Mouse (Mus musculus) lung, postnatal 14 days (tissue): ENCODE measurements at regions not wholly inside any gene's neighbourhood (a gene's known extent, or its start where the extent isn't known, plus 50 kb on each side); places are given as distances from the start of the nearest gene placed in this dataset.

Experiments
- DNase-seq: peaks from one replicate; pipeline ENCODE4 v3.0.0; 2021

DNA sequence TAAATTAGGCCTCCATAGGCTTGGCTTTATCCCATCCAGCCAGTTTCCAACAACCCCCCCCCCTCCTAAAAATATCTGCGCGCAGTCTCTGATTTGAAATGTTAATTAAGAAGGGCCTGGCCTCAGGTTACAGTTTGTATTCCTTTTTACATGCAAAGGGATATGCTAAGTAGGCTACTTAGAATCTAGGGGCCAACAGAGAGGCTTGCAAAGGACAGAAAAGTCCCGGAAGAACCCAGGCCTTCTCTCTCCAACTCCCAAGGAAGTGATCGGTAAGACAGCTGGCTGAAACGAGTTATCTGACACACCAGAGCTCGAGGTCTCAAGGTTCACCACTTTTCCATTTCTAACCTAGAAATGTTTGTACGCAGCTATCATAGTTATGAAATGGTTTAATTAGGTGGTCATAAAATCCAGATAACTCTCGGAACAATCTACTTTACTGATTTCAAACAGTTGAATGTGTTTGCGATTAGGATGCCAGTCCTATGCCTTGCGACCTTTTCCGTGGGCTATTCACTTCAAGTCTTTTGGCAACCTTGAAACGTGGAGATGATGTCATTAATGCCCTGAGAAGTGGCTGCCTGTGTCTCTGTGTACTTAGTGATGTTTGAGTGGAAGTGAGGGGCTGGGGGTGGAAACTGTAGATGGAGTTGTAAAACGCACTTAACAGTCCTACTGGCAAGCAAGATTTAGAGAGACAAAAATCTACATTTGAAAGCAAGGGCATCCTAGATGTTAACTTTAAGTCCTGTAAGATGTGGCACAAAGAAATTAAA lies 1026.5 kb downstream of the Adgrl2 start:
- DNase-seq = no peak

DNA sequence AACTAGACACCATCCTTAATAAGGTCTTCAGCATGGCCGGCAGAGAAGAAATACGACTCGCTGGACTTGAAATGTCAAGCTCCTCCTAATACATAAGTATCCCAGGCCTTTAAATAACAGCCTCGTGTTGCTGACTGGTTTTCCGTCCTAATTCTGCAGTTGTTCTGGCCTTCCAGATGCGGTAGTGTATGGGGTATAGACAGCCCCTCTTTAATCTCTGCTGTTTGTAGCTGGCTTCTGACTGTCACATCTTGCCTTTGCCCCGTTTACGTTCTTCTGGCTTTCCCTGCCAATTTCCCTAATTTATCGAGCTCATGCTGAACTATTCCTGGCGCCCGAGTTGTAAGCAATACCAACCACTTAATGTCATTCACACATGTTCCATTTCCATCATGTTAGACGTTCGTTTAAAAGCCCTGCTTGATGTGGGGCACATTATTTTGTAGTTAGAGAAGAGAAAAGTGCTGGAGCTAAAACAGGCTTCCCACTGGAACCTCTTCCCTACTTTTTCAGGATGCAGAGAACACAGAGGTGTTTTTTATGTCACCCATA lies 1042.2 kb downstream of the Adgrl2 start:
- DNase-seq = no peak

DNA sequence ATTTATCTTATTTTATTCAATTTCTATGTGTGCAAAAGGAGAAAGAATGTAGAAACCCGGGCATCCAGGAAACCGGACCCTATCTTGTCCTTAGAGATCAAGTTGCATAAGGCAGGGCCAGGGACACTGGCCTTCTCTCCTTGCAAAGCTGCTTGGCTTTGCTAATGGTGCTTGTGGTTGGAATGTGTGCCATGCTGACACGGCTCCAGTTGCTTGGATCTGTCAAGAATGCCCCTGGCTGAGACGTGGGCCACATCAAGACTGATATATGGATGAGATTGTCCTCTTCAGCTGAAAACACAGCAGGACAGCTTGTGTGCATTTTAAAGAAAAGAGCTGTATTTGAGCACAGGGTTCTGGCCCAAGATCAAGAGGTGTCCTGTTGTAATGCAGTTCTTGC lies 1047.0 kb downstream of the Adgrl2 start:
- no peak for DNase-seq

DNA sequence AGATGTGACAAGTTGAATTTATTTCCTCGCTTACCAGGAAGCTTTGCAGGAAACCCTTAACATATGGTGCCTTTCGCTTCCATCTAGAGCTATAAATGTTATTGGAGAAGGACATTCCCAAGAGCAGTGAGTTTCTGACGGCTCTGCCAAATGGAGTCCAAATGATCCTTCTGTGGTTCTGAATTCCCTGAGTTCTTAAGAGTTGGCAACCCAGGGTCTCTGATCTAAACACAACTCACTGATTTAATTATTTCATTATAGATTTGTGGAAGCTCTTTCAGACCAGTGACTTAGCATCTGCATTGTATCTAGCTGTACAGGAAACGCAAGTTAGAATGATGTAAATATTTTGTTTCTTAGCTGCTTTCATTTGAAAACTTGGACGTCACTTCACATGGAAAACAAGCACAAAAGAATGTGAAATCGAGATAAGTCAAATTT lies 1059.5 kb downstream of the Adgrl2 start:
- DNase-seq = no peak

DNA sequence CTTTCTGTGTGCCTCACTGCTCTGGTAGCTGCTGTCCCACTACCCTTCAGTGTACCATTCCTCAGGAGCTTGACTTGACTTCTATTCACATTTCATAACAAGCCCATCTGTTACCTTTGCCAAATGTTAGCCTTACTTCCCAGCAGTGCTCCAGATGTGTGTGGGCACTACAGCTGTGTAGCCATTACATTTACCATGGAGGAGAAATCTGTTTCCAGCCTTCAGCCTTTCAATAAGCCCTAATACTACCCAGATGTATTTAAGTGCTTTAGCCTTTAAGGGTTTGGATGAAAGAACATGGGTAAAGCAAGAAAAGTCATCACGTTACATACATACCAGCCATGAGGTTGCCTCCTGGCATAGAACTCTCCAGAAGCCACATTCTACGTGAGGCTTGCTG lies 1068.0 kb downstream of the Ttll7 start:
- DNase-seq = no peak

DNA sequence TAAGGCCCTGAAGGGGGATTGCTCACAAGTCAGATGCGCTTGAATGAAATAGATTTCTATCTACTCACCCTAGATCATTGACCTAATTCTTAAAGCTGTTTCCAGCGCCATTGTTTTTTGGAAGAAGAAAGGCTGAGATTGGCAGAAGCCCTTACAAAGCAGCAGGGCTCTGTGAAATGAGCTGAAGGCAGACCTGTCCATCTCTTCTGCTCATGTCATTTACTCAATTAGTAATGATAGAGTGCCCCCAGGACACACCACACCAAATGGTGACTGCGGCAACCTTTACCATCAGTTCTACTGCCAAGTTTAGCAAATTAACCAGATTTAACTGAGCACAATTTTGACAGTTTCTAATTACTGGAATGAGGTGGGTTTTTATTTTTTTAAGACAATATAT lies 1067.5 kb downstream of the Ttll7 start:
- DNase-seq = no peak

DNA sequence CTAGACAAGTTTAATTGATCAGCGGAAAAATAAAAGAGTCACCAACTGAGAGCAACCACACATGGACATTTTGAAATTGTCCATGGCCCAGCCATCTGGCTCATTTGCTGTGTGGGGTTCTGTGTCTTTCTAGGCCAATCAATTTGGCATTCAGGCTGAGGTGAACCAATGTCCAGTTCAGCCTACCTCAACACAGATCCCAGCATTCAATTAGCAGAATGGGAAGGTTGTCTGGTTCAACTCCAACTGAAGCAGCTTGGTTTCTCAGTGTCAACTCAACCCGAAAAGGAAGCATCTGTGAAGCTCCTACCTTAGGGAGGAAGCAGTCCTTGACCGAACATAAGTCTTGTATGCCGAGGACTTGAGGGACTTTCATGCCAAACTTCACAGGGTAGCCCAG lies 1067.0 kb downstream of the Ttll7 start:
- DNase-seq = no peak

DNA sequence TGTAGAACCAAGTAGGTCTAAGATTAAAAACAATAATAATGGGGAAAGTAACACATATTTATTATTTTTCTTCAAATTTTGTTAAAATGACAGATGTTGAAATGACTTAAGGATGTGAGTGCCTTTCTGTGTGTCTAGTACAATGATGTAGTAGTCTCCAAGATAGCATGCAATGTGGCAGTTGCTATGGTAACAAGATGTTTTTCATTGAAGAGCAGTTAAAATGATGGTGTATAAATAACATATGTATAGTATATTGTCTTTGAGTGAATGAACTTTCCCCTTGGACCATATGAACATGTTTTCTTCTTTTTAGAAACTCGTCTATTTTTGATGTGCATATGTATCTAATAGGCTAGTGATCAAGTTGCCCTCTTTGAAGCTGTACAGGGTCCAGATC lies 1044.6 kb downstream of the Ttll7 start:
- no peak for DNase-seq

DNA sequence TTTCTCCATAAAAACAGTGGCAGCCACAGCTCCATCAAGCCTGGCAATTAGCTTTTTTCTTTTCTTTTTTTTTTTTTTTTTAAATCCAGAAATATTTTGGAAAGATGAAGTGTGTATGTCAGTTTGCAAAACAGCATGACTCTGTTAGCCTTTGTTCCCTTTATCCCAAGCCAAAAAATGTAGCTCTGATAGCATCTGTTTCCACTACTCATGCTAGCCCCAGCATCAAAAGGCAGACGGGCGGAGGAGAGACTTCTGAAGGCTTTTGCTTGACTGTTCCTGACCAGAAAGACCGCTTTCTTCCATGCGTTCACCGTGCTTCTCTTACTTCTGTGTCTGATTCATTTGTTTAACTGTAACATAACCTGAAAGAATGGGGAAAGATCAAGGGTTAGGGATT lies 1039.5 kb downstream of the Ttll7 start:
- no peak for DNase-seq

DNA sequence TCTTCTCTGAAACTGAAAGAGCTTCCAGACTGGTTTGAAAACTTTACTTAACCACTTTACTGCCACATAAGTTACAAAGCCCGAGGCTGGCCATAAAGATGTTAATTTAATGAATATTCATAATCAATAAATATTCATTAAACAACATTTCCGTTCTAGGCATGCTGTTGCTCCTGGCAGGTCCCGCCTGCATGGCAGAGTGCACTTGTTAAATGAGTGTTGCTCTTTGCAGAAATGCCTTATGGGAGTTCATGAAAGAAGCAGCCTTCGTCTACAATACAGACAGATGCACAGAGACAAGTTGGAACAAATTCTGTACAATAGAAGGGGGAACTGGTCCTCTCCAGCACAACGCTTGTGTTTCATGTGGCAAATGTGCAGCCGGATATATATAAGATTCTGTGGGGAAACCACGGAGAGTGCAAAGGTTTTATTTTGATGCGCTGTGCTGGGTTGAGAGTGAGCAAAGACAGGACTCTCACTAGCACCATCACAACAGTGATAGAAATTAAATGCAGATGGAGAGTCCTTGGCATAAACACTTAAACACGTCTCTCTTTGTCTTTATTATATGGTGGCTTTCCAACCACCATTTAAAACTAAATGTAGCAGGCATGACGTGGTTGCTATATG lies 1034.2 kb downstream of the Ttll7 start:
- DNase-seq = no peak

DNA sequence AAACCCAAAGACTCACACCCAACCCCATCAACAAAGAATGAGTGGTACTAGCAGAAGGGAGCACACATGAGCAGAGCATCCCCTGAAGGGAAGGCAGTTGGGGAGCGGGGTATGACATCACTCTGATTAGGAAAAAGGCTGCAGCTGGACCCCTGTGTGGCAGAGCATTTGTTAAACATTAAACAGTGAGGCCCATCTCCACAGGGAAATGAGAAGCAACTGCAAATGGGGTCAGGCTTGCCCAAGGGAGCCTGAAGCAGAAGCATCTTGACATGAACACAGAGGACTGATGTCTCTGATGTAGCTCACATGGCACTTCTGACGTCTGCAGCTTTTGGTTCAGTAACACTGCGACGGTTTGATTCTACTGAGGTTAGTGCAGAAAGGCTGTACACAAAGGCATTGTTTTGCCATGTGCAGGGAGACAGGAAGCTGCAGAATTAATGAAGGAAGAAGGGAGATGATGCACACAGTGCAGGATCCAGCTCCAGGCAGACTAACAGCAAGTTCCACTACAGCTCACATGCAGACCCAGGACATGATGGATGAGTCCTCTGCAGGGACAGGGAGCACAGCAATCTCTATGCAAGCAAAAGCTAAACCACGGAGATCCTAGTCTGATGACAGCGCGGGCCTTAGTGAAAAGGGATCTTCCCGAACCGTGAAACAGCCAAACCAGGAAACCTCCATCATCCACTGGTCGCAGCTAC lies 1030.9 kb downstream of the Ttll7 start:
- no peak for DNase-seq

DNA sequence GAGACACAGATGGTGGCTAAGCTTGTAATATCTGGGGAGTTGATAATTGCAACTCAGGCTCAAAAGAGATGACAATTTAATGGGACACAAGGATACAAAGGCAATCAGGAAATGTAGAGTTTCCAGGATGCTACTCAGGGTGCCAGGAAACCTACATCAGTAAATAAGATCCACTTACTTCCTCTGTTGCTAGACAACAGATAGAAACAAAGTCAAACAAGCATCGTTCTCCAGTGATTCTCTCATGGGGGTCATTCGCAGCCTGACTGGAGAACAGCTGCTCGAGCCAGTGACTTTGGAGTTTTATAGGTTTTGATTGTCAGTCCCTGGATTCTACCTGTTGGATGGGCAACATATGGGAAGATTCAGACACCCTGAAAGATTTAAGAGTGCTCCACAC lies 1026.5 kb downstream of the Ttll7 start:
- DNase-seq = no peak

DNA sequence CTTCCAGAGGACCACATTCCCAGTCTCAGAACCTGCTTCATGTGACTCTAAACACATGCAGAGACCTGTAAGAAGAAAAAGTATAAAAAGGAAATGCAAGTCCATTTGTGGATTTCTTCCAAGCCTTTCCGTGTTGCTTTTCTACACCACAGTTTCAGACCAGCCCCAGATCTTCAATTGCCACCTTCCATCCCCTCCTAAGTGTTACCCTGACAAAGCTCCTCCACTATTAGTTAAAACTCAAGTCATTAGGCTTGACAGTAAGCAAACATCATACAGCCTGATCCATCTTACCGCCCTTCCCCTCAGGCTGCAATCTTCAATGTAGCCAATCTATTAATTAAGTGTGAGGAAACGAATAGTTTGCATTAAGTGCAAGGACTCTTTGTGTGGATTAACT lies 1016.1 kb downstream of the Ttll7 start:
- no peak for DNase-seq

DNA sequence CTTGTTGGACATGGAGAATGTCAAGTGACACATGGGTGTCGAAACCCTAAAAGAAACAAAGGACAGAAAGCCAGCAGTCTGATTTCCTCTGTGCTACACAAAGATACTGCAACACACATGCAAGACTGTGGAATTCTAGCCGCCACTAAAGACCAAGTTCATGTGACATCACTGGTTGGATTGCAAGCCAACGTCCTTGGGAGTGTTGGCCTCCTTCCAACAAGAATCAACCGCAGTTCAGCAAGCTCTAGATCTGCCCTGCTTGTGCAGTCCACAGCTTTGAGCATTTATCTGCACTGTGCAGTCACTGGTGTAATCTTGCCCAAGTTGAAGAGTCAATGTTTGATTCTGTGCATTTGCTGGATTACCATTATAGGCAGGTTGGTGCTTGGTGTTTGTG lies 1001.2 kb downstream of the Ttll7 start:
- peak; percentile 12 for DNase-seq

DNA sequence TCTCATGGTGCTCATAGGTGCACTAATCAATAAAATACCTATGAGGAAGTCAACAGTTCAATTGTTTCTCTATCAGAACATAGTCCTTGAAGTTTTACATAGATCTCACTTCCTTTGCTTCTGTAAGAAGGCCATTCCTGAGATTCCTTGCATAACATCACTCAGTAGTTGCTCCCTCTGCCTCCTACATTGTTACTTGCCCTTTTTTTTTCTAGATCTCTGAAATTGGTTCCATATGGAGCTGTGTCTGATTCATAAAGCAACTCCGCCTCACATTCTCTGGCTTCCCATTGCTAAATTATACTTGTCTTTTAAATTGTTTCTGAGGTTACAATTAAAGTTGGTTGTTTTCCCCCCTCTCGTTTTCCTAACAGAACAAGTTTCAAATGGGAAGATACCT lies 1000.7 kb downstream of the Ttll7 start:
- no peak for DNase-seq

DNA sequence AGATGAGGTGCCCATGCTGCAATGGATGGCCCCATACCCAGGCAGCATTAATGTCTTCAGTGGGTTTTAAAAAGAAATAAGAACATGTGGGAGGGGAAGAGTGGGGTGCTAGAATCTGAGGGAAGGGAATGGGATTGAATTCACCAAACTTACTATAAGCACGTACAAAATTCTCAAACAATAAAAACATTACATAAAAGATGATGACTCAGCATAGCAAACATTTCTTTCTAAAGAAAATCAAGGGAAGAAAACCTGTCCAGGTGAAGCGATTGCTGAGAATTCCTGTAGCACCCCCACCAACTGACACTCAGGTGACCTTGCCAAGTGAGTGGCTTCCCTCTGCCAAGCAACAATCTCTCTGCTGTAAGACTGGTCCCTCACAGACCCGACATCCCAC lies 989.2 kb downstream of the Ttll7 start:
- DNase-seq = no peak

DNA sequence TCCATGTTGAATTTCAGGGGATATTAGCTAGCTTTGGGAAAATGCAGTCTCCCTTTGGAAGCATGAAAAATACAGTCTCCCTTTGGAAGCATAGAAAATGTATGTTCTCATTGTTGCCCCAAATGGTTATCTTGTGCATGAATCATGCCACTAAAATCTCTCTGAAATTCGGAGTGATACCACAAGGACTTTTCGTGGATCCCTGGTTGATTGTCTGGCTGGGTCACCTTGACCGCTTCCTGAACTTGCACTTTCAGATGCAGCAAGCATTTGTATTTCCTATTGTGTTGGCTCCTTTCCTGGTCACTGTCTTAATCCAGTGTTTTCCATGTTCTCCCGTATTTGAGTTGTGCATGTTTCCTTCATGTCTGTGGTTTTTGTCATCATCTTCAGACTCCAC lies 986.6 kb downstream of the Ttll7 start:
- no peak for DNase-seq

DNA sequence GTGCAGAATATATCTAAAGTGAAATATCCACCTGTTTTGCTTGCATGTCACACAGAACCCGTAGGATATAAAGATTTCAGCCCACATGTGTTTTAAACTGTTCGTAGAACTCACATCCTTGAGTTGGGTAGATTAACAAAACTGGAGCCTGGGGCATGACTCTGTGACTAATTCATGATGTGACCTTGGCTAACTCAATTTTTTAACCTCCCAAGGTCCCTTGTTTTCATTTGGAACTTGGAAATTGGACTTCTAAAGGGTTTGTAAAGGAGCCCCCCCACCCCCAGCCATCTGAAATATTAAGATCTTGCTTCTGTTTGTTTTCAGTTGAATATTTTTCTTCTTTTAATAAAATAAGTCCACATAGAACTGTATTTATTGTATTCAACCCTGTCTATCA lies 983.5 kb downstream of the Ttll7 start:
- no peak for DNase-seq

DNA sequence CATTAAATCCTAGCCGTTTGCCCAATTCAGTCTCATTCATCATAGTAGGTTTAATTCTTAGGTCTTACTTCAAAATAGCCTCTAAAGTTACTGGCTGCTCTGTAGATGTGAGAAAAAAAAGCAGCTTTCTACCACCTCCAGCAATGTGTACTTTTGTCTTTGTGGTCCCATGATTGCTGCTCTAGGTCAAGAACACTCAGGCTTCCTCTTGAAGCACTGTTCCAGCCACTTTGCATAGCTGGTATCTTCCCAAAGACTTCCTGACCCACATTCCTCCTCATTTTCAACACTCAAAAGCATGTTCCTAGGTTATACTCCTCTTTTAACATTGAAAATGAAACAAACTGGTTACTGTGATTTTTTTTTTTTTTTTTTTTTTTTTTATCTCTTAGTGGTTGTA lies 973.2 kb downstream of the Ttll7 start:
- peak; percentile 1 for DNase-seq

DNA sequence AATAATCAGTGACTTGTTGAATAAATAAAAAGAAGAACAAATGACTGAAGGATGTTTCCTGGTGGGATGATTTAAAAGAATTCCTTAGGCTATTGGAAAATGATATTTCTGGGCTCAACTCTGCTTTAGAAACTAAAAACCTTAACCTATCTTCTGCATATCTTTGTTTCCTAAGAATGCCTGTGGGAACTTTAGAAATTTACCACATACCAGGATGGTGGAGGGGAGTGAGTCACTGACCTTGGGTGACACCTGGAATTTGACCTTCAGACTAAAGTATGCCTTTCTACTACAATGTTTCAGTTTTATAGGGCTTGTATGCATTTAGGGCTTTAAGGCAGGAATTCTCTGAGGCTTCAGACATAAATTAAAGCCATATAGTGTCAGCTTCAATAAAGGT lies 972.3 kb downstream of the Ttll7 start:
- no peak for DNase-seq

DNA sequence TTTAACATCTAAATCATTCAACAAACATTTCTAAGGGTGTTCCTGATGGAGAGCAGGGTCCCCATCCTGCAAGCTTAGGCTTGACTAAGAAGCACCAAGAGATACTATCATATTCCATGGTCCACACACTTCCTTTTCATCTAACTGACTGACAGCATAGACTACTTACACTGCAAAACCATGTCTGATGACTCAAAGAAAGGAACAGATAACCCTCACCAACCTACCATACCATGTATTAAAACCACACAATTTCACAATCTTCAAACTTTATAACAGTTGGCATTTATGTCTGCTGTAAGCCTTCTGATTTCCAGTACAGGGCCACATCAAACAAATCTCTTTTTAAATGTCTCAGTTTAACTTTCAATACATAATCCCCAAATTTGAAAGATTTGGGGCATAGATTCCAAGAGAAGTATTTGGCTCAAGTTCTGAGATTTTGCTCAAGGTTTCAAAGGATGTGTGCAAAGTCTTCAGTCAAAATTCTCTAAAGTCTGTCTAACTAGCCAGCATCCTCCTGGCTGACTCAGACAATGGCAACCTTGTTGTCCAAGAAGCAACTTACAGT lies 962.0 kb downstream of the Ttll7 start:
- DNase-seq = no peak

DNA sequence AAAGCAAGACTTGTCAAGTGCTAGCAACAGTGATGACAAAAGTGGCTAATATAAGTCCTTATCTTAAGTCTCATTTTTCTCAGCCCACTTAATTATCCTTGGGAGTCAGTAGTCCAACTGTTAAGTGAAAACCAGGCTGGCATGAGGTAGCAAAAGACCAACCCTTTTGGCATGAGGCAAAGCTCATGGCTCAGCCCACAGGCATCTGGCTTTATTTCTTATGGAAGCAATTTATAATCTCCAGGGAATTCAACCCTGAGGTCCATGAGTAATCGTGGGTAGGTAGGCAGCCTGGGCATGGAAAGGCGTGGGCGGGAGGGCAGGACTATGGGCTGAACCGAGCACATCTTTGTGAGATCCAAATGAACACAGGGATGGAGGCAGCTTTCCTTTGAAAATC lies 950.4 kb downstream of the Ttll7 start:
- no peak for DNase-seq

DNA sequence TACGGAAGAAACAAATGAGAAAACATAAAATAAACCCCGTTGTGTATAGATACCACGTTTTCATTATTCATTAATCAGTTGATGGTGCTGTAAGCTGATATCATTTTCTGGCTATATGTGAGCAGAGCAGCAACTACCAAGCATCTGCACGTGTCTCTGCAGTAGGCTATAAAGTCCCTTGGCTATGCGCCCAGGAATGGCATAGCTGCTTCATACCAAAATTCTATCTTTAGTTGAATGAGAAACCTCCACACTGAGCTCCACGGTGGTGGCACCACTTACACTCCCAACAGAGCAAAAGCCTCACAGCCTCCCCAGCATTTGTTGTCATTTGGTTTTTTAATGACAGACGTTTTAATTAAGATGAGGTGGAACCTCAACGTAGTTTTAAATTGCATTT lies 944.4 kb downstream of the Ttll7 start:
- DNase-seq = no peak

DNA sequence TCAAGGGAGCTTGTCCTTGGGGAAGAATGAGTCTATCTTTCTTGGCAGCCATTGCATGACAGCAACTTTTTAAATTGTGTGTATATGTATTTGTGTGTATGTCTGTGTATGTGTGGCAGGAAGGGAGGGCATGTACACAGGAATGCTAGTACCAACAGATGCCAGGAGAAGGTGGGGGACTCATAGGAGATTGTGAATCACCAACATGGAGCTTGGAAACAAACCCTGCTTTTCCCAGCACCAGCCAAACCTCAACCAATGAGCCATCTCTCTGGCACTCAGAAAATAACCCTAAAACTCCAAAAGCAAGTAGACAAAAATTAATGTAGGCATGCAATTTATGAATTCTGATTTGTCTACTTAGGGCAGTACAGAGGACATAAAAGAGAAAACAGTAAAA lies 942.9 kb downstream of the Ttll7 start:
- no peak for DNase-seq
